Mouse (Mus musculus) frontal cortex, postnatal 14 days (tissue): ENCODE measurements around the gene Gpr153.
A peak's percentile ranks its signal among the peaks of the same experiment; 100 is the strongest.

Experiments used
- DNase-seq, 2 experiments: peaks; one replicate each; pipeline ENCODE4 v3.0.0; 2022; ENCODE audit warnings: low spot score in 2 of 2

Gene Gpr153

DNA sequence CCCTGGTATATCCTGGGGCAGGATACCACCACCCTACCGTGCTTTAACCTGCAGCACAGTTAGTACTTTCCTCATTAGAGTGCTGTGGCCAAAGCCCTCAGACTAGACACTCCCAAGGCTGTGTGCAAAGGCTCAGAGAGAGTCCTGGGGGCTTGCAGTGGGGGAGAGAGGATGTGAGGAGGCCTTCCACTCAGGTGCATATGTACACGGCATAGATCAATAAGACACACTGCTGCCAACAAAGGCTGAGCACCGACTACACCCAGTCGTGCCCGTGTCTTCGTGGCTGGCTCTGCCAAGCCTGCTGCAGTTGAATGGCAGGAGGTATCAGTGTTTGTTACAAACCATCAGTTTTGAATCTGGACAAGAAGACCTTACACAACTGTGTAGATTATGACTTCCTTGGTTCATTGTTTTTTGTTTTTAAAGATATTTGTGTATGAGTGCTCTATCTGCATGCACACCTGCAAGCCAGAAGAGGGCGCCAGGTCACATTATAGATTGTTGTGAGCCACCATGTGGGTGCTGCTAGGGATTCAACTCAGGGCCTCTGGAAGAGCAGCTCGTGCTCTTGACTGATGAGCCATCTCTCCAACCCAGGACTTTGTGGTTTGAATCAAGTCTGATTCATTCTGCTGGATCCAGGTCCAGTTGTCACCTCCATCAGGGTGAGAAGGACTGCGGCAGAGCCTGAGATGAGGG, 9.0 kb upstream of the Gpr153 start:
- DNase-seq = no peak

DNA sequence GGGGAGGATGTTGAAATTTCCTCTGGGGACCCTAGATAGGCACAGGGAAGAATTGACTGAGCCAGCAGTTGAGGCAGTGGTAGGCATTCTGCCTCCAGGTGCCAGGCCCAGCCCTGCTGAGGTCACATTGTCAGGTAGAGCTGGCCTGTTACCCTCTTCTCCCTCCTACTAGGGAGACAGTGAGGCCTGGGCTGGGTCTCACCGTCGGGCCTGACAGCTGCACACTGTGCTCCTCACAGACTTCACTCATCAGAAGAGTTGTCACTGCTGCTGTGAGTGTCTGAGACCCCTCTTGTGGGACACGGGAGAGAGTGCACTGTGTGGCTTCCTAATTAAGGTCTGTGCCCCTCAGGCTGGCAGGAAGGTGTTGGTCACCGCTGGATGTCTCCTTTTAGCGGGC, 8.2 kb upstream of the Gpr153 start:
- no peak for DNase-seq

DNA sequence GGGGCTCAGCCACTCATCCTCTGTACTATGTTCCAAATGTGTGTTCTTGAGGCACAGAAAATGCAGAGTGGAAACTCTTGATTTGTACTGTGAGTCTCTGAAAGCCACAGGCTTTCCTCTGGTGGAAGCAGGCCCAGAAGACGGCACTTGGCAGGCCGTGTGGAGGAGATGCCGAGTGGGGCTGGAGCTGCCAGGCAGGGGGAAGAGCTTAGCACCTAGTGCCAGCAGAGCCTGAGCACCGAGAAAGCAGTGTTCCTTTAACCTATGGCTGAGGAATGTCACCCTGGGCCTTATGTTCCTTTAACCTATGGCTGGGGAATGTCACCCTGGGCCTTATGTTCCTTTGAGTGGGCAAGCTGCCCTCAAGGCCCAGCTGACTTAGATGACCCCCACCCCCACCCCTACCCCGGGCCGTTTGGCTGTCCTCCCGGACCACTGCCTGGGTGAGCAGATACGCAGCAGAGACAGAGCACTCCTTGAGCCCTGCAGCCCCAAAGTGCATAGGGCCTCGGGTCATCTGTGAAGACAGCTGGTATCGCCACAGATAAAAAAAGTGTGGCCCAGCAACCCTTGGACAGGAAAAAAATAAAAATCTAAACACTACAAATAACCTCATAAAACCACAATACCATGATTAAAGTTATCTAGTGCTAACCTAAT, 7.7 kb upstream of the Gpr153 start:
- DNase-seq = no peak

DNA sequence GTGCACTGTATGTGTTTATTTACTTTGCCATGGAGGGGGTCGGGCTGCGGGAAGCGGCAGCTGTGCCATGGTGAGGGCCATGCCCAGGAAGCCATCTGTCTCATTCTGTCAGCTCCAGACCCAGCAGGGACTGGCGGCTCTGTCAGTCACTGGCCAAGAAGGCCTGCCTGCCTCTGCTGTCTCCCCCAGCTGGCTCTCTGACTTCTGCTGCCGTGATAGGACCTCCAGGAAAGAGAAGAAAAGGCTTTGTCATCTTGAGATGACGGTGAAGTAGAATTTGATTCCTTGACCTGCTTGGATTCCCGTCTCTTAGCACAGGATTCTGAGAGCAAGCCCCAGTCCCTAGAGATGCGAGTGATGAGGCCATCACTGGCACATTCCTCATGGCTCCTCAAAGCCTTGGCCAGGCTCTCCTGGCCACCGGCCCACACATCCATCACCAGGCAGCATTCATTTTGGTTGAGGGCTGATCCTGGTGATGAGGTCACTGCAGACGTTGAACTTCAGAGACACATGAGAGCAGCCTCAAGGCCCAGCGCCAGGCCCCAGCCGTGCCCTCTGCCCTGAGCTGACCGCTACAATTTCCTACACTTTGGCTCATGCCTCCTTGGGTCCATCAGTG, 6.2 kb upstream of the Gpr153 start:
- no peak for DNase-seq

DNA sequence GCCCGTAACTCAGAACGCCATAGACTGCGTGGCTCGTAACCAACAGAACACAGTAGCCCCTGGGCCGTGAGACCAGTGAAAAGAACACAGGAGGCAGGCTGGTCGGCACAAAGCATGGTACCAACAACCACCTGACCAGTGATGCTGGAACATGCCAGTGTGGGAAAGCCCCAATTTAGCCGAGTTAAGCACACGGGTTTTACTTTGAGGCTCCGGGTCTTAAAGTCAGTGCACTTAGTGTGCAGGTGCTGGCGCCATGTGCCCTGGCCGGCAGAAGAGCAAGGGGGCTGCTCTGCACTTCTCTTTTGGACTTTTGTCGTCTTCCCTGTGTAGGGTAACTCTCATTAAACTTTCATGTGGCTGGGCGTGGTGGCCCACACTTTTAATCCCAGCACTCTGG, 4.1 kb upstream of the Gpr153 start:
- no peak for DNase-seq

DNA sequence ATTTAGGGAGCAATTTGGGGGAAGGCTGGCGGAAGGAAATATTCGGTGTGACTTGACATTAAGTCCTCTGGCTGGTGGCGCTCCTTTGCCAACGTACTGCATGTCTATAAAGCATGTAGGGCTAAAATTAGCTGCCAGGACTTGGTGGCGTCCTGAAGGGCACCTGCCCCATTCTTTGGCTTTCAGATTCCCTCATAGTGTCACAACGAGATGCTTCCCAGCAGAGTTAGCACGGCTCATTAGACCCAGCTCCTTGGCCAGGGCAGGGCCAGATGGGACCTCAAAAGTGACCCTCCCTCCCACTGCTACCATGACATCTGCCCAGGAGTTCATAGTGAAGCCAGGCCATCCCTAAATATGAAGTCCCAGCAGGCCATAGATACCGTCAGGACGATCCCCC, 3.4 kb upstream of the Gpr153 start:
- no peak for DNase-seq

DNA sequence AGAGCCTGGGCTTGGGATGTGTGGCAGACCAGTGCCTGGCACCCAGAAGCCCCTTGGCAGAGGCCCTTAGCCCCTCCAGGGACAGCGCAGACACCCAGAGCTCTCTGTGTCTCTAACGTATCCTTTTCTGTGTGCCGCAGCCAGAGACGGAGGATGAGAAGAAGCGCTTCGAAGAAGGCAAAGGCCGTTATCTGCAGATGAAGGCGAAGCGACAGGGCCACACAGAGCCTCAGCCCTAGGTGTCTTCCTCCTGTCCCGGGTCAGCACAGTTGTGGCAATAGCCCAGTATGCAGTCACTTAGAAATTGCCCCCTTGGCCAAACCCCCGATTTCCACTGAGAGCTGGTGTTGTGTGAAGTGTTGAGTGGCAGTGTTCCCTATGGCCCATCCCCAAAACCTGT, 2.7 kb upstream of the Gpr153 start:
- DNase-seq = no peak

DNA sequence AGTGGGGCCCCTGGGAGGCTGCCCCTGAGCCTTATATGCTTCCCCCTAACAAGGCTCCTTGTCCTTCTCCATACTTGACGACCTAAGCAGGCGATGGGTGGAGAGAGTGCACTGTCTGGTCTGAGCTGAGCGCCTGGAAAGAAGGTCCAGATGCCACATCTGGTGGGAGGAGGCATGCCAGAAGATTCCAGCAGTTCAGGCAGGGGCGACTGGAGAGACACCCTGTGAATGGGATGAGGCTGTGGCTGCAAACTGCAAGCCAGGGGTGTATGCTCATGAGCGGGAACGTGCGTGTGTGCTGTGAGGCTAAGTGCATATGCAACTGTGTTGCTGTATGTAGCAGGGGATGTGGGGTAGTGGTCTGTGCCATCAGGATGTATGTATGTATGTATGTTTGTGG, 2.0 kb upstream of the Gpr153 start:
- DNase-seq = no peak

- DNase-seq = no peak
Observed at GRCm38 (mm10) chr4:152272449-152273049, 1.5 kb upstream of the Gpr153 start.

- DNase-seq = no peak
Observed at GRCm38 (mm10) chr4:152273191-152273590, 841 bp upstream of the Gpr153 start.

- DNase-seq = no peak
Observed at GRCm38 (mm10) chr4:152274681-152275131, 674 bp downstream of the Gpr153 start.

GRCm38 (mm10) chr4:152276389-152277347, 2.6 kb downstream of the Gpr153 start:
- DNase-seq = no peak

DNA sequence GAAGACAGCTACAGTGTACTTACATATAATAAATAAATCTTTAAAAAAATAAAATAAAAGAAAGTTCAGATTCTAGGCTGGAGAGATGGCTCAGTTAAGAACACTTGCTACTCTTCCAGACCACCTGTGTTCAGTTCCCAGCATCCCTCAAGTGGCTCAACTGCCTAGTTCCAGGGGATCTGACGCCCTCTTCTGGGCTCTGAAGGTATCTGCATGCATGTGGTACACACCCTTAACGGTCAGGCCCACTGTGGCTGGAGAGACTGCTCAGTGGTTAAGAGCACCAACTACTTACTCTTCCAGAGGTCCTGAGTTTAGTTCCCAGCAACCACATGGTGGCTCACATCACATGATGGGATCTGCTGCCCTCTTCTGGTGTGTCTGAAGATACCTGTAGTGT, 3.9 kb downstream of the Gpr153 start:
- DNase-seq = no peak

DNA sequence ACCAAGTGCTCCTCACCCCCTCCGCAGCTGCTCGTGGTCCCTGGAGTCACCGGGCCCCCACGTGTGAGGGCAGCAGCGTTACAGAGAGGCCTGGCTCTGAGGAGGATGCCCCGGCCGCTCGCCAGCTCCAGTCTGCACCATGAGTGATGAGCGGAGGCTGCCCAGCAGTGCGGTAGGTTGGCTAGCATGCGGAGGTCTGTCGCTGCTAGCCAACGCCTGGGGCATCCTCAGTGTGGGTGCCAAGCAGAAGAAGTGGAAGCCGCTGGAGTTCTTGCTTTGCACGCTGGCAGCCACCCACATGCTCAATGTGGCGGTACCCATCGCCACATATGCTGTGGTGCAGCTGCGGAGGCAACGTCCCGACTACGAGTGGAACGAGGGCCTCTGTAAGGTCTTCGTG, 5.0 kb downstream of the Gpr153 start:
- DNase-seq = no peak

DNA sequence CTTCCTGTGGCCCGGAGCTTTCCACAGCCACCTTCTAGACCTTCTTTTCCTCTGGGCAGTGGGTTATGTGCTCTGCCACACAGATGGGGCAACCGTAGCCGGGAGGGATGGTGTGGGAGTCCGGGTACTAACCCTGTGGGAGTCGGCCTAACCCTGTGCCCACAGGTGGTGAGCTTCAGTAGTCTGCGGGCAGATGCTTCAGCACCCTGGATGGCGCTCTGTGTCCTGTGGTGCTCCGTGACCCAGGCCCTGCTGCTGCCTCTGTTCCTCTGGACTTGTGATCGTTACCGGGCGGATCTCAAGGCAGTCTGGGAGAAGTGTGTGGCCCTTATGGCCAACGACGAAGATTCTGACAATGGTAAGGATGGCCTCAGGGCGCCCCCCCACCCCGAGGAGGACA, 7.6 kb downstream of the Gpr153 start:
- DNase-seq = no peak

DNA sequence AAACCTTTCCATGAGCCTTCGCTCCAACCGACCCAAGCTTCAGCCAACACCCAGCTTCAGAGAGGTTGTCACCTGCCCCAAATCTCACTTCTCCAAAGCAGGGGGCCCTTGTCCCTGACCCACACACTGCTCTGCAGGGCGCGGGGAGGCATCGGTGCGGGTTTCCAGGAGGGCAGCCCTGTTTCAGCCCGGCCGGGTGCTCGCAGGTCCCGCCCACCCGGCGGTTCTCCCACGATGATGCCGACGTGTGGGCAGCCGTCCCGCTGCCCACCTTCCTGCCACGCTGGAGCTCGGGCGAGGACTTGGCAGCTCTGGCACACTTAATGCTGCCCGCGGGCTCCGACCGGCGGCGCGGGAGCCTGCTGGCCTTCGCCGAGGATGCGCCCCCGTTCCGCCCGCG, 8.7 kb downstream of the Gpr153 start:
- no peak for DNase-seq

GRCm38 (mm10) chr4:152283186-152283950, 9.3 kb downstream of the Gpr153 start:
- DNase-seq = peak; percentile 73 to 78

- no peak for DNase-seq
Observed at GRCm38 (mm10) chr4:152285505-152285904, 11.5 kb downstream of the Gpr153 start.

DNA sequence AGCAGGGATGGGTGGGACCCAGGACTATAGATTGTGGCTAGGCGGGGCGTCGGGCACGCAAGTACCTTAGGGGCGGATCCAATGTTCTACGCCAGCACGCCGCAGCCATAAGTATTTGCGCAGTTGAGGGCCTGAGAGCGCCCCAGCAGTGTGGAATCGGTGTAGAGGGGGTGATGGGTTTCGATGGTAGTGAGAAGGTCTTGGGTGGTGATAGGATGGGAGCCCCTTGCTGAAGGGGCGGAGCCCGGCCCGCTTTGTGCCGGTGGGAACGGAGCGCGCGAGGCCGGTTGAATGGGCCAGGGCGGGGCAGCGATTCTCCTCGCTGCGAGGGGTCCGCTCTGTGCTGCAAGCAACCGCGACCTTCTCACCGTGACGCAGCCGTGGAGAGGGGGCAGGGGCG, 12.2 kb downstream of the Gpr153 start:
- no peak for DNase-seq

DNA sequence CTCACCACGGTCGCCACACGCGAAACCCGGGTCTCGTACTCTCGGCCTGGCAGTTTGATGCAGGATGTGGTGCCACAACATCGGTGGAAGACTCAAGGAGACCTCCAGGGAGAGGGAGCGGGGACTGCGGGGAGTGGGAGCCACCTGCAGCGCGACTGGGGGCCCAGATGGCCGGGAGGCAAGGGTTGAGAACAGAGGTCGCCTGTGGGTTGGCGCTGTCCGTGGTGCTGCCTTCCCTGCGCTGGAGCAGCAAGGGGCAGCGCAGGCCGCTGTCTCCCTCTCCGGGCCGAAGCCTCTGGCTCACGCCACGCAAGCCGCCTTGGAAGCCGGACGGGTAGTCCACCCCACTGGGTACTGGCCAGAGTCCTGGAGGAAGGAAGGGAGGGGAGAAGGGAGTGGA, 12.9 kb downstream of the Gpr153 start:
- no peak for DNase-seq
